In the genomic region with DNA sequence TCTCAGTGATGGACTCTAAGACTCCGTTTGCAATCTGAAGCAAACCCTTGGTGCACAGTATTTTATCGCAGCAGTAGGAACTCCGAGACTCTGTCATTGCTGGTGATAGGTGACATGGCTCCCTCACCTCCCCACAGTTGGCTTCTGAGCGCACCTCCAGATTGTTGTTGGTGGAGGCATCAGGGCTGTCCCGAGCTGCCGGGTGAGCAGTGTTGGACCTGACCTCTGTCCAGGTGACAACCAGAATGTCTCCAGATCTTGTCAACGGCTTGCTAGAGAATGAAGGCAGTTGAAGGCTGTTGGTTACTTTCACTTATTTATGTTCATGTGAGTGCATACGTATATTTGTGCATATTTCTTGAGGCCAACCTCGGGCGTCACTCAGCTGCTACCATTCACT, we compare ENCODE assay signal across 34 mouse cellular contexts.
"Had no signal": no experiment of that assay in that cellular context is flagged by ENCODE, and none has a peak within 500 bp of the region (broad histone marks: within the 10 kb centered on the region; RNA-seq: fewer than 3 reads in every experiment).

No protein-coding gene starts in this region.

- H3K4me3 ChIP-seq: heart, embryonic 12.5 days; heart, embryonic 13.5 days; heart, embryonic 15.5 days; hindbrain, embryonic 10.5 days; hindbrain, embryonic 12.5 days; hindbrain, embryonic 13.5 days; hindbrain, embryonic 15.5 days; intestine, embryonic 15.5 days; kidney, embryonic 15.5 days; layer of hippocampus, adult 2 months; left cerebral cortex, adult 2 months had no signal

- H3K9ac ChIP-seq: heart, embryonic 12.5 days; heart, embryonic 13.5 days; heart, embryonic 15.5 days; hindbrain, embryonic 12.5 days; hindbrain, embryonic 13.5 days; hindbrain, embryonic 14.5 days; hindbrain, embryonic 15.5 days; intestine, embryonic 15.5 days; kidney, embryonic 15.5 days had no signal

- H3K27ac ChIP-seq: heart, embryonic 13.5 days; heart, embryonic 15.5 days; hindbrain, embryonic 10.5 days; hindbrain, embryonic 12.5 days; hindbrain, embryonic 13.5 days; hindbrain, embryonic 14.5 days; hindbrain, embryonic 15.5 days; hindbrain, postnatal 0 days; intestine, embryonic 15.5 days; kidney, embryonic 15.5 days; kidney, postnatal 0 days; layer of hippocampus, adult 2 months; left cerebral cortex, adult 2 months had no signal

- ATAC-seq: hindbrain, embryonic 16.5 days; hindbrain, postnatal 0 days; inflammation-experienced regulatory T-cells, adult 6 months; intestine, embryonic 15.5 days; intestine, embryonic 16.5 days; intestine, postnatal 0 days had no signal

- H3K4me1 ChIP-seq: heart, embryonic 12.5 days had no signal

- DNase-seq: heart, postnatal 10 days; heart, postnatal 14 days; heart, postnatal 4 days; kidney, adult 11 months; kidney, adult 18-20 months; kidney, adult 2 months; kidney, adult 8-10 months; kidney, adult 9 months; kidney, postnatal 10 days; kidney, postnatal 14 days; kidney, postnatal 25 days; kidney, postnatal 36 days; kidney, postnatal 4 days; layer of hippocampus, adult 9-11 months; layer of hippocampus, postnatal 36 days had no signal

- H3K9me3 ChIP-seq: heart, embryonic 12.5 days; heart, embryonic 13.5 days; heart, embryonic 15.5 days; hindbrain, embryonic 10.5 days; hindbrain, embryonic 12.5 days; hindbrain, embryonic 13.5 days; hindbrain, embryonic 15.5 days; intestine, embryonic 15.5 days; kidney, embryonic 15.5 days had no signal

- H3K36me3 ChIP-seq: heart, embryonic 12.5 days; heart, embryonic 13.5 days; heart, embryonic 15.5 days; hindbrain, embryonic 10.5 days; hindbrain, embryonic 12.5 days; hindbrain, embryonic 13.5 days; hindbrain, embryonic 15.5 days; intestine, embryonic 15.5 days; kidney, embryonic 15.5 days had no signal

- H3K4me2 ChIP-seq: heart, embryonic 11.5 days; heart, embryonic 12.5 days; heart, embryonic 13.5 days; heart, embryonic 15.5 days; hindbrain, embryonic 12.5 days; hindbrain, embryonic 13.5 days; hindbrain, embryonic 14.5 days; hindbrain, embryonic 15.5 days; intestine, embryonic 15.5 days; kidney, embryonic 15.5 days had no signal
